Mouse (Mus musculus): ENCODE data around the gene Dhrs3.

DNA sequence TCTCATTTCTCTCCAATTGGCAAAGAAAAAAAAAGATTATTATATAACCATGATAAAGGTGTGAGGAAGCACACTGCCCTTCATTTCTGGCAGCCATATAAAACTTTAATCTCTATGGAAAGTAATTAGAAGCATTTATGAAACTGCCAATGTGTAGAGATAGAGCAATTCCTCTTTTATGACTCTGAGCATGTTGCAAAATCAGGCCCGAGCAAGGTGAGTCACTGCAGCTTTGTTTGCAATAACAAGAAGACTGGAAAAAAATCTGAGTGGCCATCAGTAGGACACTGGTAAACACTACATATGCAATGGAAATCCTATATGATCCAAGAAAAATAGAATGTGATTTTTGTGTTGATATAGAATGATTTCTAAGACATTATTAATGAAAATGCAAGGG is 63.2 kb downstream of the Dhrs3 start:
- TF ChIP-seq HCFC1 (IDR thresholded peaks at IDR 0.05; ENCODE audit: borderline replicate concordance, insufficient read depth, low read length) (no peak), ZNF384 (IDR thresholded peaks at IDR 0.05; ENCODE audit: low read depth, low read length) (no peak), MAFK (IDR thresholded peaks at IDR 0.05; ENCODE audit: insufficient read depth, low read depth, low read length) (no peak), ZC3H11A (IDR thresholded peaks at IDR 0.05; ENCODE audit: borderline replicate concordance, low read depth, low read length) (no peak)

All from ES-E14 (cell line).